Mouse (Mus musculus) neural tube, embryonic 15.5 days (tissue): Measurements from ENCODE around the gene Ush2a. TPM values are rescaled to one million over a fixed set of nuclear protein-coding genes. Genes with fewer than 3 reads are reported as not detected.

Experiments
- ATAC-seq: fragments of 200-750 bp; cut with Nextera tagmentation; 2 replicates; pipeline ENCODE4 v1.8.0; 2017; ENCODE audit warnings: mild to moderate bottlenecking, moderate TSS enrichment, moderate library complexity; ENCODE audit not compliant: low FRiP score
- H3K27ac ChIP-seq: fragments of 300-500 bp; sonication (generic); replicated peaks from 2 replicates; pipeline ENCODE4 v1.5.1; 2015; ENCODE audit warnings: mild to moderate bottlenecking, inconsistent platforms
- H3K27me3 ChIP-seq: fragments of 300-500 bp; sonication (generic); replicated peaks from 2 replicates; pipeline ENCODE4 v1.6.1; 2015; ENCODE audit warnings: inconsistent platforms
- H3K36me3 ChIP-seq: fragments of 300-500 bp; sonication (generic); 2 replicates; pipeline ENCODE4 v1.6.1; 2015; ENCODE audit warnings: inconsistent platforms
- H3K4me1 ChIP-seq: fragments of 300-500 bp; sonication (generic); 2 replicates; pipeline ENCODE4 v1.6.1; 2015; ENCODE audit warnings: inconsistent platforms
- H3K4me2 ChIP-seq: fragments of 300-500 bp; sonication (generic); 2 replicates; pipeline ENCODE4 v1.6.1; 2015; ENCODE audit warnings: inconsistent platforms, mild to moderate bottlenecking, moderate library complexity
- H3K4me3 ChIP-seq: fragments of 300-500 bp; sonication (generic); replicated peaks from 2 replicates; pipeline ENCODE4 v1.5.1; 2015; ENCODE audit warnings: mild to moderate bottlenecking, inconsistent platforms
- H3K9ac ChIP-seq: fragments of 300-500 bp; sonication (generic); replicated peaks from 2 replicates; pipeline ENCODE4 v1.6.1; 2015; ENCODE audit warnings: mild to moderate bottlenecking, inconsistent platforms
- H3K9me3 ChIP-seq: fragments of 300-500 bp; sonication (generic); replicated peaks from 2 replicates; pipeline ENCODE4 v1.6.1; 2016; ENCODE audit warnings: inconsistent platforms
- WGBS: fragments of 180-500 bp; shearing (Covaris S2); methylation state at CpG from one replicate; pipeline ENCODE4 v1.1.7; 2015; ENCODE audit warnings: mixed read lengths; 5-methylcytosine and 5-hydroxymethylcytosine counted together
- polyA plus RNA-seq: library from polyadenylated mRNA; unstranded; fragments of >200 nt; fragmentation: Nextera tagmentation; extraction: Ambion mirVana; gene quantifications from 2 replicates; pipeline ENCODE4 v1.2.1, GENCODE M21; 2015

Gene Ush2a
- polyA plus RNA-seq, 1 experiment from 2014 or later: 0.17 TPM

- H3K36me3 ChIP-seq: no peaks in the 10 kb centered on the region
Measured at GRCm38 (mm10) chr1:188686362-188686761, 424.5 kb downstream of the Ush2a start.

GRCm38 (mm10) chr1:188696295-188696694, 434.5 kb downstream of the Ush2a start:
- H3K27ac ChIP-seq: no peak overlapping the region
- H3K4me1 ChIP-seq: no peaks in the 10 kb centered on the region
- H3K27me3 ChIP-seq: no peaks in the 10 kb centered on the region
- no peak overlapping the region for H3K4me3 ChIP-seq
- no peaks in the 10 kb centered on the region; the same call in 1 of the 2 replicates for H3K9me3 ChIP-seq
- no peak overlapping the region for H3K4me2 ChIP-seq
- no peak for ATAC-seq
- 95% methylated on average over 2 of the region's 2 CpGs for WGBS
- no peak overlapping the region for H3K9ac ChIP-seq
- H3K36me3 ChIP-seq: no peaks in the 10 kb centered on the region

More at GRCm38 (mm10) chr1:188686362-188686761, 424.5 kb downstream of the Ush2a start:
- Histone ChIP-seq H3K4me3 (no peak overlapping the region), H3K9me3 (peaks cover 5% of the 10 kb centered on the region), H3K27me3 (no peaks in the 10 kb centered on the region), H3K4me1 (no peaks in the 10 kb centered on the region), H3K4me2 (no peak overlapping the region), H3K9ac (no peak overlapping the region), H3K27ac (no peak overlapping the region)
- no peak for ATAC-seq
- WGBS: 98% methylated on average over 14 of the region's 14 CpGs

GRCm38 (mm10) chr1:188708176-188708575, 446.4 kb downstream of the Ush2a start:
- H3K4me1 ChIP-seq: 0 out of 2 replicates have a peak, but pooled peaks cover 5% of the 10 kb centered on the region
- WGBS: 84% methylated on average over 4 of the region's 4 CpGs

GRCm38 (mm10) chr1:188708694-188709093, 446.9 kb downstream of the Ush2a start:
- WGBS: 91% methylated on average over 10 of the region's 10 CpGs
- Histone ChIP-seq H3K9me3 (no peaks in the 10 kb centered on the region), H3K4me1 (0 out of 2 replicates have a peak, but pooled peaks cover 5% of the 10 kb centered on the region), H3K36me3 (no peaks in the 10 kb centered on the region), H3K27ac (no peak overlapping the region), H3K27me3 (no peaks in the 10 kb centered on the region; the same call in 1 of the 2 replicates), H3K9ac (no peak overlapping the region), H3K4me2 (no peak overlapping the region), H3K4me3 (no peak overlapping the region)
- ATAC-seq: no peak

More at GRCm38 (mm10) chr1:188708176-188708575, 446.4 kb downstream of the Ush2a start:
- H3K27me3 ChIP-seq: no peaks in the 10 kb centered on the region; the same call in 1 of the 2 replicates
- no peak overlapping the region for H3K9ac ChIP-seq
- no peaks in the 10 kb centered on the region for H3K9me3 ChIP-seq
- no peak for ATAC-seq
- H3K4me3 ChIP-seq: no peak overlapping the region
- H3K27ac ChIP-seq: no peak overlapping the region
- no peaks in the 10 kb centered on the region for H3K36me3 ChIP-seq
- no peak overlapping the region for H3K4me2 ChIP-seq

- 44% methylated on average over 18 of the region's 18 CpGs for WGBS
- Histone ChIP-seq H3K36me3 (no peaks in the 10 kb centered on the region), H3K4me1 (peaks cover 7% of the 10 kb centered on the region; the same call in 1 of the 2 replicates), H3K9ac (no peak overlapping the region), H3K27ac (no peak overlapping the region), H3K4me3 (no peak overlapping the region), H3K9me3 (no peaks in the 10 kb centered on the region), H3K4me2 (peak overlapping the region; percentile 27), H3K27me3 (no peaks in the 10 kb centered on the region; the same call in 1 of the 2 replicates)
- ATAC-seq: no peak
Measured at GRCm38 (mm10) chr1:188714131-188714530, 452.3 kb downstream of the Ush2a start.

GRCm38 (mm10) chr1:188714941-188715340, 453.1 kb downstream of the Ush2a start:
- no peak for ATAC-seq
- Histone ChIP-seq H3K4me1 (peaks cover 7% of the 10 kb centered on the region; the same call in 1 of the 2 replicates), H3K4me2 (no peak overlapping the region), H3K27me3 (no peaks in the 10 kb centered on the region; the same call in 1 of the 2 replicates), H3K9ac (no peak overlapping the region), H3K36me3 (no peaks in the 10 kb centered on the region), H3K27ac (no peak overlapping the region), H3K9me3 (no peaks in the 10 kb centered on the region), H3K4me3 (no peak overlapping the region)
- 70% methylated on average over 7 of the region's 7 CpGs for WGBS

- no peaks in the 10 kb centered on the region for H3K36me3 ChIP-seq
Measured at GRCm38 (mm10) chr1:188716886-188717285, 455.1 kb downstream of the Ush2a start.

GRCm38 (mm10) chr1:188725122-188725995, 463.5 kb downstream of the Ush2a start:
- no peak for ATAC-seq
- Histone ChIP-seq H3K9ac (no peak overlapping the region), H3K4me2 (peak overlapping the region; percentile 17), H3K4me3 (no peak overlapping the region), H3K9me3 (no peaks in the 10 kb centered on the region), H3K36me3 (no peaks in the 10 kb centered on the region), H3K27ac (no peak overlapping the region), H3K4me1 (peaks cover 13% of the 10 kb centered on the region), H3K27me3 (peaks cover 11% of the 10 kb centered on the region; the same call in 1 of the 2 replicates)
- 50% methylated on average over 17 of the region's 17 CpGs for WGBS

More at GRCm38 (mm10) chr1:188716886-188717285, 455.1 kb downstream of the Ush2a start:
- Histone ChIP-seq H3K9me3 (no peaks in the 10 kb centered on the region), H3K9ac (no peak overlapping the region), H3K4me1 (peaks cover 3% of the 10 kb centered on the region; the same call in 1 of the 2 replicates), H3K4me3 (no peak overlapping the region), H3K4me2 (no peak overlapping the region), H3K27me3 (no peaks in the 10 kb centered on the region; the same call in 1 of the 2 replicates), H3K27ac (no peak overlapping the region)
- no peak for ATAC-seq
- 73% methylated on average over 3 of the region's 3 CpGs for WGBS

GRCm38 (mm10) chr1:188726937-188727336, 465.1 kb downstream of the Ush2a start:
- Histone ChIP-seq H3K4me3 (no peak overlapping the region), H3K4me2 (no peak overlapping the region), H3K4me1 (peaks cover 13% of the 10 kb centered on the region), H3K27me3 (peaks cover 11% of the 10 kb centered on the region; the same call in 1 of the 2 replicates), H3K9ac (no peak overlapping the region), H3K36me3 (no peaks in the 10 kb centered on the region), H3K27ac (no peak overlapping the region), H3K9me3 (no peaks in the 10 kb centered on the region)
- 26% methylated on average over 6 of the region's 6 CpGs for WGBS
- ATAC-seq: no peak

GRCm38 (mm10) chr1:188728625-188729024, 466.8 kb downstream of the Ush2a start:
- Histone ChIP-seq H3K36me3 (no peaks in the 10 kb centered on the region), H3K4me2 (no peak overlapping the region), H3K9me3 (no peaks in the 10 kb centered on the region), H3K9ac (no peak overlapping the region), H3K4me3 (no peak overlapping the region), H3K4me1 (peaks cover 13% of the 10 kb centered on the region), H3K27me3 (peaks cover 7% of the 10 kb centered on the region; the same call in 1 of the 2 replicates), H3K27ac (no peak overlapping the region)
- 67% methylated on average over 8 of the region's 8 CpGs for WGBS
- no peak for ATAC-seq

- no peak overlapping the region for H3K9ac ChIP-seq
- 32% methylated on average over 7 of the region's 7 CpGs for WGBS
- peaks cover 13% of the 10 kb centered on the region for H3K4me1 ChIP-seq
- H3K27me3 ChIP-seq: peaks cover 4% of the 10 kb centered on the region; the same call in 1 of the 2 replicates
- ATAC-seq: peak; percentile 31
- H3K36me3 ChIP-seq: no peaks in the 10 kb centered on the region
- no peaks in the 10 kb centered on the region for H3K9me3 ChIP-seq
- no peak overlapping the region for H3K27ac ChIP-seq
- H3K4me3 ChIP-seq: no peak overlapping the region
- H3K4me2 ChIP-seq: no peak overlapping the region
Measured at GRCm38 (mm10) chr1:188729179-188729578, 467.4 kb downstream of the Ush2a start.
